Mouse (Mus musculus) embryonic facial prominence, embryonic 12.5 days (tissue): ENCODE measurements at regions not wholly inside any gene's neighbourhood (a gene's known extent, or its start where the extent isn't known, plus 50 kb on each side); places are given as distances from the start of the nearest gene placed in this dataset.

Experiments used
- ATAC-seq: fragments of 200-750 bp; cut with Nextera tagmentation; 2 replicates; pipeline ENCODE4 v1.8.0; 2017; ENCODE audit not compliant: insufficient number of reproducible peaks, insufficient read depth, low FRiP score, low TSS enrichment
- H3K27ac ChIP-seq: fragments of 300-500 bp; sonication (generic); 2 replicates; pipeline ENCODE4 v1.5.1; 2016; ENCODE audit warnings: mild to moderate bottlenecking
- H3K27me3 ChIP-seq: fragments of 300-500 bp; sonication (generic); 2 replicates; pipeline ENCODE4 v1.6.1; 2016; ENCODE audit warnings: mild to moderate bottlenecking, moderate library complexity
- H3K36me3 ChIP-seq: fragments of 300-500 bp; sonication (generic); 2 replicates; pipeline ENCODE4 v1.6.1; 2016; ENCODE audit warnings: mild to moderate bottlenecking
- H3K4me1 ChIP-seq: fragments of 300-500 bp; sonication (generic); 2 replicates; pipeline ENCODE4 v1.6.1; 2016
- H3K4me2 ChIP-seq: fragments of 300-500 bp; sonication (generic); replicated peaks from 2 replicates; pipeline ENCODE4 v1.6.1; 2016; ENCODE audit warnings: mild to moderate bottlenecking, moderate library complexity
- H3K4me3 ChIP-seq: fragments of 300-500 bp; sonication (generic); 2 replicates; pipeline ENCODE4 v1.5.1; 2016; ENCODE audit warnings: mild to moderate bottlenecking
- H3K9ac ChIP-seq: fragments of 300-500 bp; sonication (generic); 2 replicates; pipeline ENCODE4 v1.6.1; 2016; ENCODE audit warnings: mild to moderate bottlenecking, moderate library complexity
- H3K9me3 ChIP-seq: fragments of 300-500 bp; sonication (generic); 2 replicates; pipeline ENCODE4 v1.6.1; 2016; ENCODE audit warnings: mild to moderate bottlenecking, moderate library complexity
- WGBS: fragments of 180-500 bp; shearing (Covaris S2); methylation state at CpG from one replicate; pipeline ENCODE4 v1.1.7; 2016; 5-methylcytosine and 5-hydroxymethylcytosine counted together

DNA sequence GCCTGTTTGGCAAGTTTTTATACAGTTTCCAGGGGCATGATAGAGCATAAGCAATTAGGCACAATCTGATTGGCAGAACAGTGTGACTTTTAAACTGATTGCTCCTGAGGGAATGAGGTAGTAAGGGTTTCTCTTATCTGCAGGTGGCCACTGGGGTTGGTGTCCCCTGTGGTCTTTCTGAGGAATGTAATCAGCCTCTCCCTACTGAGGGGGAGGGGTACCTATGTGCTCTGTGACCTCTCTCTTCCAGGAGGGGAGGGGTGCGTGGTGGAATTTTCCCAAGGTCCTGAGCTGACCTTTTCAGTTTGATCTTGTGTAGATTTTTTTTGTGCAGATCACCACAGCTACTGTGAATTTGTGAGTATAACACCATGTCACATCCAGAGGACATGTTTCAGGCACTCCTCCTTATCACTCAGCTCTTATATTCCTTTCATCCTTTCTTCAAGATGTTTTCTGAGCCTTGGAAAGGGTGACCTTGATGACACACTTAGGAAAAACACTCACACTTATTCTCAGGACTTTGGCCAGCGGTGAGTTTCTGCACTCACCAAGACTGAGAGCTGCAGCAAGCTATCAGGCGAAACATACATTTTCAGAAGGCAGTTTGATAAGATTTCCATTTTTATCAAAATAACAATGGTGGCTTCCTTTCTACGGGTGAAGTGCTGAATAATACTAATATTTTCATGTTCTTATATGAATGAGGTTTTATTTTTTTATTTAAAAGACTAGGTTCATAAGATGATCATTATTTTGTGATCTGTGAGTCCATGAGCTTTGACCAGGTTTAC is 238.7 kb upstream of the Mmadhc start:
- Histone ChIP-seq H3K36me3 (no peaks in the 10 kb centered on the region), H3K4me2 (no peak overlapping the region), H3K9me3 (no peaks in the 10 kb centered on the region), H3K4me1 (no peaks in the 10 kb centered on the region), H3K4me3 (no peak overlapping the region), H3K27me3 (no peaks in the 10 kb centered on the region), H3K9ac (no peak overlapping the region), H3K27ac (no peak overlapping the region)
- no peak for ATAC-seq
- 84% methylated on average over 4 of the region's 4 CpGs for WGBS

DNA sequence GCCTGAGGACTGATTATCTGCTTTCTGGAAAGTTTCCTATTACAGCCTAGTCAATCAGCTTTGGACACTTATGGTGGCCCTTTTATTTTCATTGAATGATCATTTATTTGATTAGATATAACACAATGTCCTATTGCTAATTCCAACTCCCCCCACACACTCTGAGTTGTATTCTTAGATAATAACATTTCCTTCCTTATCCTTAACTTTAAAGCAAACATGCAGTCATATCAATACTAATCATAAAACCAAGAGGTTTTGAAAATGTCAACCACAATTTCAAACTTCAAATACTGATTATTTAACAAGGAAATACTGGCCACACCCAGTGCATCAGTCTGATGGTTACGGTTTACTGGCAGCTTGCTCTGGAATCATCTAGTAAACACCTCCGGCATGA is 237.1 kb upstream of the Mmadhc start:
- 86% methylated on average over 2 of the region's 2 CpGs for WGBS
- Histone ChIP-seq H3K4me1 (no peaks in the 10 kb centered on the region), H3K4me3 (no peak overlapping the region), H3K9ac (no peak overlapping the region), H3K4me2 (no peak overlapping the region), H3K27me3 (no peaks in the 10 kb centered on the region), H3K9me3 (no peaks in the 10 kb centered on the region), H3K36me3 (no peaks in the 10 kb centered on the region), H3K27ac (no peak overlapping the region)
- ATAC-seq: no peak

DNA sequence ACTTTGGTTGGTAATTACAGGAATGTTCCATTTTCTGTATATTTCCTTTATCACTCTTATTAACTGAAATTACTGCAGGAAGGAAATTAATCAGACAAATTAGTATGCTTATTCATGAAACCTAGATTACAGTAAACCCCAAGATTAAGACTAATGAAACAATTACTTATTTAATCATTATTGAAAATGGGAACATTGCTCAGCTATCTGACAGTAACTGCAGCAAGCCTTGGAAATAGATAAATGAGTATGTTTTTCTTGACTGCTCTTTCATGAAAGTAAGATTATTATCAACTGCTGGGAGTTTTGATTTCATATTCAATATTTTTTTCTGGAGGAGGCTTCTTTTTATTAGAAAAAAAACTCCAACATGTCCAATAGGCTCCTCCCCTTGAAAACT is 230.8 kb upstream of the Mmadhc start:
- Histone ChIP-seq H3K36me3 (no peaks in the 10 kb centered on the region), H3K27me3 (no peaks in the 10 kb centered on the region), H3K9ac (no peak overlapping the region), H3K4me2 (no peak overlapping the region), H3K4me1 (no peaks in the 10 kb centered on the region), H3K9me3 (no peaks in the 10 kb centered on the region), H3K4me3 (no peak overlapping the region), H3K27ac (no peak overlapping the region)
- no peak for ATAC-seq

DNA sequence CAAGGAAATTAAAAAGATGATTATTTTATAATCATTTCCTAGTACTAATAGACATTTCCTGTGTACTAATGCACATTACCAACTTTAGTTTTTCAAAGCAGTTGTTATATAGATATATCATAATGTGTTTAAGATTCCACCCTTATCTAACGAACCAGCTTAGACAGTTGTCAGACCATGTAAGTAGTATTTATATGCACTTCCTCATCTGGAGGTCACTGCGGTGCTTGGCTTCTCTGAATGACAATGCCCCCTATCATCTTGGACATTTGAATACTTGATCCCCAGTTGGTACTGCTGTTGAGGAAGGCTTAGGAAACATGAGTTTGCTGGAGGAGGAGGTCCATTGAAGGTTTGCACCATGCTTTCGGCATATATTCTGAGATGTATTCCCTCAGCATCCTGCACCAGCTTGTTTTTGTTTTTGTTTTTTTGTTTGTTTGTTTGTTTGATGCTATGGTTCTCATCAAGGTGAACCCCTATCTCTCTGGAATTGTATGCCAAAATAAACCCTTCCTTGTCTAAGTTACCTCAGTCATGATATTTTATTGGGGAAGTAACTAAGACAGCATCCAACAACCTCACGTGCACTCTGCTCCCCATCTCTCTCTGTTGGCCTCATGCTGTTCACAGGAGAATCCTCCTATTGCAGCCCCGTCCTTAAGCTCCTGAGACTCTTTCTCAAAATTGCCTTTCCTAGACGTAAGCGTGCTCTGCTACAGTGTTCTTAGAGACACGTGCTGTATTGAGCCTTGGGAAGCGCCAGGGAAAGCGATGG is 228.4 kb upstream of the Mmadhc start:
- Histone ChIP-seq H3K27me3 (no peaks in the 10 kb centered on the region), H3K36me3 (no peaks in the 10 kb centered on the region), H3K4me2 (no peak overlapping the region), H3K4me3 (no peak overlapping the region), H3K9me3 (no peaks in the 10 kb centered on the region), H3K9ac (no peak overlapping the region), H3K4me1 (0 out of 2 replicates have a peak, but pooled peaks cover 4% of the 10 kb centered on the region), H3K27ac (no peak overlapping the region)
- 88% methylated on average over 10 of the region's 10 CpGs for WGBS
- ATAC-seq: no peak

DNA sequence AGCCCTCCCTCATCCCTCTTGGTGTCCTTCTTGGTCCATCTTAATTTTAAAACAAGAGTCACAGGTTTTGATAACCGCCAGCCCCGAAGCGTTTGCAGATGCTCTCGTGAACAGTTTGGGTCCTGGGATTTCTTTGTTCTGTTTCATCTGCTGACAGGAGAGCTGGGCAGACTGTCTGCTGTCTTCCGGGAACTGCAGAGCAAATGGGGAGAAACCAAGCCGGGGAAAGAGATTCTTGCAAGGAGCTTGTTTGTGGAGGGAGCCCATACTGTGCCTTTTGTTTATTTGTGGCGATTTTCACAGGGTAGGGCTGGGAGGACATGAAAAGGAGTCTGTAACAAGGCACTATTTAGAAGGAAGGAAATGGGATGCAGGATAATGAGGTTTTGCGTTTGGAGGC is 223.6 kb upstream of the Mmadhc start:
- ATAC-seq: no peak

DNA sequence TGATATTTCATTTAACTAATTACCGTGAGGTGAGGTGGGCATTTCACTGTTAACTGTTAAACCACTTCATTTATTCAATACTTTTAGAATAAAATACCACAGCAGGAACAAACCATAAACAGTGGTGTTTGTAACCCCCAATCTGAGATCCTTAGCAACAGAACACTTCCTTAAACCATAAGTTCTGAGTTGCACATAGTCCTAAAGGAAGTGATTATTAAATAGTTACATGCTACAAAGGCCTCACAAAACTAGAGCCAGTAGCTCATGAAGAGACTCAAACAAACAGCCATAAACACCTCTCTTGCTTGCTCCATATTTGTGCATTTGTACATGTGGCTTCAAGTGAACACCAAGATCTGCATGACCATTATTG is 222.5 kb upstream of the Mmadhc start:
- H3K27ac ChIP-seq: no peak overlapping the region
- WGBS: 36% methylated on average over 1 of the region's 1 CpGs
- no peaks in the 10 kb centered on the region for H3K36me3 ChIP-seq
- H3K4me3 ChIP-seq: no peak overlapping the region
- 0 out of 2 replicates have a peak, but pooled peaks cover 7% of the 10 kb centered on the region for H3K4me1 ChIP-seq
- no peak overlapping the region for H3K9ac ChIP-seq
- no peaks in the 10 kb centered on the region for H3K9me3 ChIP-seq
- no peak overlapping the region for H3K4me2 ChIP-seq
- H3K27me3 ChIP-seq: no peaks in the 10 kb centered on the region
- no peak for ATAC-seq

More for the DNA sequence above, 223.6 kb upstream of the Mmadhc start:
- no peak overlapping the region for H3K27ac ChIP-seq
- H3K36me3 ChIP-seq: no peaks in the 10 kb centered on the region
- 13% methylated on average over 8 of the region's 8 CpGs for WGBS
- H3K9me3 ChIP-seq: no peaks in the 10 kb centered on the region
- 0 out of 2 replicates have a peak, but pooled peaks cover 7% of the 10 kb centered on the region for H3K4me1 ChIP-seq
- H3K4me2 ChIP-seq: peak overlapping the region; percentile 31
- H3K9ac ChIP-seq: no peak overlapping the region; the same call in 1 of the 2 replicates
- no peaks in the 10 kb centered on the region for H3K27me3 ChIP-seq
- 0 out of 2 replicates have a peak overlapping the region, but pooled peaks have one; percentile 5 for H3K4me3 ChIP-seq

DNA sequence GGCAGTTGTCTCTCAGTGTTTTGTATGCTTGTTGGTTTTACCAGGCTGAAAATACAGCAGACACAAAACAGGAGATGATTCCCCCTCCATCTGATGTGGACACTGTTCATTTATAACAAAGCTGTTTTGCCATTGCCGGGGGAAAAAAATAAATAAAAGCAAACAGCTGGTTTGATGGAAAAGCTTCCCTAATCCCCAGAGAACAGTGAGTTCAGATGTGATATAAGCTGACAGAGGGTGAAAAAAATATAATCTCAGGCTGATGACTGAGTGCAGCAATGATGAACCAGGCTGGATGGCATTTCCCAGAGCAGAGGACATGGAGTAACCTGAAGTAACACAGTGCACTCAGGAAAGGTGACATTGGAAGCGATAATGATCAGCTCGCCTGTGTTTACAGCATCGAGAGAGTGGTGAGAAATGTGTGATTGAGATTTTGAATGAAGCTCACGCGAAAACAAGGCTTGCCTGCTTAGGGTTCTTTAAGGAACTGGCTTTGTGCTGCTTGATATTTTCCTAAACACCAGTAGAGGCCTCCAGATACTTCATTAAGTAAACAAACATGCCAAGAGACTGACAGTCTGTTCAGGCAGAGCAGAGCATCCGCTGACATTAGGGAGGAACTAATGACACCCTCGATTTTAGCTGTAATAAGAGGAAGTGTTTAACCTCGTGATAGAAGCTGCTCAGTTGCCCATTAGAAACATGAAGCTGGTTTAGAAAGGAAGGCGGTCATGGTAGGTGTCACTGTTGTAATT is 221.9 kb upstream of the Mmadhc start:
- no peak overlapping the region for H3K4me2 ChIP-seq
- no peak overlapping the region for H3K4me3 ChIP-seq
- H3K36me3 ChIP-seq: no peaks in the 10 kb centered on the region
- H3K27ac ChIP-seq: no peak overlapping the region
- no peak overlapping the region for H3K9ac ChIP-seq
- ATAC-seq: no peak
- WGBS: 44% methylated on average over 10 of the region's 10 CpGs
- no peaks in the 10 kb centered on the region for H3K9me3 ChIP-seq
- no peaks in the 10 kb centered on the region for H3K27me3 ChIP-seq
- H3K4me1 ChIP-seq: 0 out of 2 replicates have a peak, but pooled peaks cover 7% of the 10 kb centered on the region

DNA sequence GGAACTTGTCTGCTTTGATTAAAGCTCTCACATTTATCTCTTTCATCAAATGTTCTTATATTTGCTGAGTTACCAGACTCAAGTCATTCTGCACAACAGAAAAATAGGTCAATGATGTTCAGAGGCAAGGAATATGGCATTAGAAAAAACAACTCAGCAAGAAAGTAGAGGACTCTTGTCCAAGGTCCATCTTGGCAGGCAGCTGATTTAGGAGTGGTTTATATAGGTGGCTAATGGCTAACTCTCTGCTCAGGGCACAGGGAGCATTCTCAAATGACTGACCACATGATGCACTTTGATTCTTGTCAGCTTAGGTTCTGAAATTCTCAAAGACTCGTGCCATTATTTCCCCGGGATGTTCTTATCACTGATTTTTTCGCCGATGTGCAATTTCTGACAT is 216.7 kb upstream of the Mmadhc start:
- Histone ChIP-seq H3K4me3 (no peak overlapping the region), H3K4me1 (no peaks in the 10 kb centered on the region), H3K9me3 (no peaks in the 10 kb centered on the region), H3K4me2 (no peak overlapping the region), H3K27ac (no peak overlapping the region), H3K9ac (no peak overlapping the region), H3K36me3 (no peaks in the 10 kb centered on the region), H3K27me3 (no peaks in the 10 kb centered on the region)
- 92% methylated on average over 4 of the region's 4 CpGs for WGBS
- no peak for ATAC-seq

DNA sequence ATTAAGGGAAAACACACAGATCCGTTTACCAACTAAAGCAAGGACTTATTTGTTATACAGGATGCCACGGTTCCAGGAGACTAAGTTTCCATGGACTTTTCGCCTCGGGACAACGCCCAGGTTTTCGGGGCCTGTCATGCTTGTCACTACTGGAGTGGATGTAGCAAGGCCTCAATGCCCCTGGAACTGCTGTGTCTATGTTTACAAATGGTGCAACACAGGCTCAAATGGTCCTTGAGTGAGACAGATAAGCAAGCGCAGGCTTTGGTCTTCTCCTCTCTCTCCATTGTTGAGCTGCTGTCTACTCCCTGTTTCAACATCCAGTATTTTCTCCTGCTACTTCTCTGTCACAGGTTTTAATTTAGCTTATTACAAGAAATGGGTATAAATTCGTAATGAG is 202.1 kb upstream of the Mmadhc start:
- WGBS: 92% methylated on average over 8 of the region's 8 CpGs
- H3K4me2 ChIP-seq: no peak overlapping the region
- no peak overlapping the region for H3K4me3 ChIP-seq
- H3K27ac ChIP-seq: no peak overlapping the region
- H3K4me1 ChIP-seq: 0 out of 2 replicates have a peak, but pooled peaks cover 8% of the 10 kb centered on the region
- H3K9me3 ChIP-seq: no peaks in the 10 kb centered on the region
- no peak overlapping the region for H3K9ac ChIP-seq
- no peaks in the 10 kb centered on the region for H3K27me3 ChIP-seq
- ATAC-seq: no peak
- H3K36me3 ChIP-seq: no peaks in the 10 kb centered on the region

DNA sequence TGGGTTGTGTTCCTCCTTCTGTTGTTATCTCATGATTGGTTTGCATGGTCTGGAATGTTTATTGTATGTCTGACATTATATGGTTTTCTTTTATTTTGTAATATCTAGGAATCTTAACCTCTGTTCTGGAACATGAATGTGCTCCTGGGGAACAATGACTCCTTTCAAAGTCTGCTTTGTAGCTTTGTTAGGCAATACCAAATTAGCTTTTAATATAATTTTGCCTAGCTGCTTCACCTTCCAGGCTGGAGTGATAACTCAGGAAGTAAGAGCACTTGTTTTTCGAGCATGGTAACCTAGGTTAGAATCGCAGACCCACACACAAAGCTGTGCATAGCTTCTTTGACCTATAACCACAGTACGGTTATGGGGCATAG is 199.4 kb upstream of the Mmadhc start:
- ATAC-seq: no peak
- Histone ChIP-seq H3K36me3 (no peaks in the 10 kb centered on the region), H3K4me3 (no peak overlapping the region), H3K4me2 (no peak overlapping the region), H3K27me3 (no peaks in the 10 kb centered on the region), H3K4me1 (0 out of 2 replicates have a peak, but pooled peaks cover 8% of the 10 kb centered on the region), H3K27ac (no peak overlapping the region), H3K9me3 (no peaks in the 10 kb centered on the region), H3K9ac (no peak overlapping the region)
- 72% methylated on average over 3 of the region's 3 CpGs for WGBS

DNA sequence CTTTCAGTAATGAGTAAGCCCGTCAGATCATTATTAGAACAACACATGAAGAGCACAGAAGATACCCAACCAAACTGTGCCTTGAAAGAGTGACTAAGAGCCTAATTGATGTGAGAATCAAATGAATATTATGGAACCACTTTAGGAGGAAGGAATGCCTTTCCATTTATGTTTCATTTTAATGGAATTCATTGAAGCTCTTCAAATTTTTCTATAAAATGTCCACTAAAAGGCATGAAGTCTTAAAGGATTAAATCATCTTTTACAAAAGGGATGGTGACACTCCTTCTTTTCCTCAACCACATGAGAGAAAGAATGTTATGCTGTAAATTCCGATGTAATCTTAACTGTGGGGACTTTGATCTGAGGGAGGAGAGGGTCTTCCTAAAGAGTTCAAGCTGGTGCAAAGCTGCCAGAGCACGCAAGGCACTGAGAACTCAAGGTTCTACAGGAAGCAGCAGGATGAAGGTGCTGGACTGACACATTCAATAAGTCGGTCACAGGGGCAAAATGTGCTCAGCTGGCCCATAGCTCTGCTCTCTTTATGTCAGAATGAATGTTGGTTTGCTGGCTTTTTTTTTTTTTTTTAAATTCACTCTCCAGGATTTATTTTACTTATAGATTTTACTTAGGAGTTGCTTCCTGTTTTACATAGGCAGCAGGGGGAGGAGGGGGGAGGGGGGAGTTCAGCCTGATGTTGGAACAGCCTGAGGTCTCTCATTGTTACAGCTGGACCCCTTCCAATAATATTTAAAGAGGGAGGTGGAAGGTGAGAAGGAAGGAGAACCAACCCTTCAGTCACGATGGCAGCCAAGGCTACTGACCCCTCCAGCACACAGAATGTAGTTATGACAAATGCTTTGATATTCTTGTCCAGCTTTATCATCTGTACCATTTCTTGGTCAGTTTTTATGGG is 198.8 kb upstream of the Mmadhc start:
- no peaks in the 10 kb centered on the region for H3K27me3 ChIP-seq
- no peak for ATAC-seq
- no peak overlapping the region for H3K9ac ChIP-seq
- 0 out of 2 replicates have a peak, but pooled peaks cover 8% of the 10 kb centered on the region for H3K4me1 ChIP-seq
- no peak overlapping the region for H3K4me3 ChIP-seq
- H3K4me2 ChIP-seq: no peak overlapping the region
- no peaks in the 10 kb centered on the region for H3K9me3 ChIP-seq
- 46% methylated on average over 5 of the region's 5 CpGs for WGBS
- H3K27ac ChIP-seq: no peak overlapping the region
- no peaks in the 10 kb centered on the region for H3K36me3 ChIP-seq
